Mouse (Mus musculus): ENCODE results near the gene Lrrfip1. TPM values are rescaled to one million over a fixed set of nuclear protein-coding genes. Genes with fewer than 3 reads are reported as not detected.

The Lrrfip1 gene
- total RNA-seq, 2 experiments from 2014 or later = 66.4 to 74.2 TPM

DNA sequence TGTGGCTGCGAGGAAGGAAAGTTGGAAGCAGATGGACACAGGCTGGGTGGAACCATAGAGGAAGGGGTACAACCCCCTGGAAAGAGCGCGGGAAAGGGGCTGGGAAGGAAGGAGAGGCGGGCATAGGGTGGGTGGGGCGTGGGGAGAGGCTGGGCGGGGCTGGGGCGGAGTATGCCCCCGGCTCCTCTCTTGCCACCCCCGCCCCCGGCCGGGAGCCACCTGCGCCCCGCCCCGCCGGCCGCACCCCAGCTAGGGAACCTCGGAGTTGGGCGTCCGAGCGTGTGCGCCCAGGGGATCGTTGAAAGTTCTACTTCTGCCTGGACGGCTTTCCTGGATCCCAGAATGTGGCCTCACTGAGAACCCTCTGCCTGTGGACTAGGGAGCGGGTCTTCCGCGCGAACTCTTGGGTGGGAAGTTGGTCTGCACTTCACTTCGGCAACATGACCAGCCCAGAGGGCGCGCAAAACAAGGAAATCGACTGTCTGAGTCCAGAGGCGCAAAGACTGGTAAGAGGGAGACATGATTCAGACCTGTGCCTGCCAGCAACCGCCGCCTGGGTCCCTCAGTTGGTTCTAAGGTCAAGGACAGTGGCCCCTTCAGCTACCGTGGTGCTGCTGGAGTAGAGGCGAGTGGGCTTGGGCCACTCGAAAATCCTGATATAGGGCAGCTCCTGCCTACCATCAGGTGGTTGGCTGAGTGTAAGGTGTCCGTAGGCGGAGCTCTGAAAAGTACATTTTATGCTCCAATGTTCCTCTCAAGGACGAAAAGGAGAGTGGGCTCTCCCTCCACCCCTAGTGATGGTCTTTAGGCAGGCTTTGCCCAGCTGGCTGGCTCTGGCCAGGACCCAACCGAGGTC, 54.9 kb downstream of the Lrrfip1 start:
- peak; percentile 31 for DNase-seq
- intact Hi-C loops (cut with DNase I) = no loop called here

DNA sequence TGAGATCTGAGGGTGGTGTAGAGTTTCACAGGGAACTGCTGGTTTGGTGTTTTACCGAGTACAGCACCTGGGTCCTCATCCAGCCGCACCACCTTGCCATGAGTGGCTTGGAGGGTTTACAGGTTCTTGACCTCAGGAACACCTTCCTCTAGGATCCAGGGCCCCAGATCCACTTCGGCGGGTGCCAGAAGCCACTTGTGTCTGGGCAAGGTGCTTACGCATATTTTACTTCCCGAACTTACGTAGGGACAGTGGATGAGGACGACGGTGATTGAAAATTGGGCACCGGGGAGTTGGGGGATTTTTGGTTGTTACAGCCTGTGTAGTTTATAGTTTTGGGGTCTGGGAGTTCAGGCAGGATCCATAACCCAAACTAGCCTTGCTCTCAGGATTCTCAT, 55.5 kb downstream of the Lrrfip1 start:
- DNase-seq = no peak
- intact Hi-C loops (cut with DNase I) = no loop called here

DNA sequence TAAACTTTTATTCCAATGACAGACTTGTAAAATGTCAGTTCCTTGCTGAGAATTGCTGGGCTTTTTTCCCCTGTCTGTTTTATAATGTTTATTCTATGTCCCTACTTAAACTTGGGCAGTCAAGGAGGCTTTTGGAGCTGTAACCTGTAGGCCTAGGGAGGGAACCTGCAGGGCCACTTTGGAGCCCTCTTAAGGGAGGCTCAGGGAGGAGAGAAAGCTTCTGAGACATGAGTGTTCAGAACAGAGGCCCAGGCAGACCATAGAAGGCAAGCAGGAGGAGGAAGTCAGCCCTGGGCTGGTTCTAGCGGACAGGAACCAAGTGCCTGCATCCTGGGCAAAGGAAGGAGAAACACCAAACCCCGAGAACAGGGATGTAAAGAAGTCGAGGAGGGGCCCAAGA, 56.3 kb downstream of the Lrrfip1 start:
- intact Hi-C loops (cut with DNase I) = no loop called here
- DNase-seq = no peak

DNA sequence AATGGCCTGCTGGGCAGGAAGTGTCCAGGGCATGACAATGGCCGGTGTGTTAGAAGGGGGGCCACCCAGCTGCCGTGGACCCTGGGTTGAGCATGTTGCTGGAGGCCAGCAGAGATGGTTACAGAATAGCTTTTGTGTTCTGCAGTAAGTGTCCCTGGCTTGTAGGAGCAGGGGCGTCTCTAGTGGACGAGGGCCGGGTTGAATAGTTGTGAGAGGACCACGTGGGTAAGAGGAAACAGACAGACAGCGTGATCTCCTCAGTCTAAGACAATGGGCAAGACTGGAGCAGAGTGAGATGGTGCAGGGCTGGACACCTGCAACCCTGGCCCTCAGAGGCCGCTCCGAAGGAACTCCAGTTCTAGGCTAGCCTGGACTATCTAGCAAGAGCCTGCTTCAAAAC, 57.2 kb downstream of the Lrrfip1 start:
- no peak for DNase-seq
- intact Hi-C loops (cut with DNase I) = no loop called here

DNA sequence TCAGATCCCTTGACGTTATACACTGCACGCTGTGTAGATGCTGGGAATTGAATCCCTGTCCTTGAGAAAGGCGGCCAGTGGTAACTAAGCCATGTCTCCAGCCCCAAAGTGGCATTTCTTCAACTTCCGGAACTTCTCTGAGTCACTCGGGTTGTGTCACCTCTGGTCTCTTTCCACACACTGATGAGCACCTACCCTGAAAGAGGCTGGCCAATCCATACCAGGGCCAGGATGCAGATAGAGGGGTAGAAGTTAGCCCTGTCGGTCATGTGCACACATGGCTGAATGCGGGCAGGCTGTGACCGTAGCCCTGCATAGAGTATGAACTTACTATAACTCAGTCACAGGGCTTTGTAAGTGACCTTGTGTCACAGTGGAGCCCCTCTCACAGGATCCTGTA, 57.9 kb downstream of the Lrrfip1 start:
- intact Hi-C loops (cut with DNase I) = no loop called here
- no peak for DNase-seq

DNA sequence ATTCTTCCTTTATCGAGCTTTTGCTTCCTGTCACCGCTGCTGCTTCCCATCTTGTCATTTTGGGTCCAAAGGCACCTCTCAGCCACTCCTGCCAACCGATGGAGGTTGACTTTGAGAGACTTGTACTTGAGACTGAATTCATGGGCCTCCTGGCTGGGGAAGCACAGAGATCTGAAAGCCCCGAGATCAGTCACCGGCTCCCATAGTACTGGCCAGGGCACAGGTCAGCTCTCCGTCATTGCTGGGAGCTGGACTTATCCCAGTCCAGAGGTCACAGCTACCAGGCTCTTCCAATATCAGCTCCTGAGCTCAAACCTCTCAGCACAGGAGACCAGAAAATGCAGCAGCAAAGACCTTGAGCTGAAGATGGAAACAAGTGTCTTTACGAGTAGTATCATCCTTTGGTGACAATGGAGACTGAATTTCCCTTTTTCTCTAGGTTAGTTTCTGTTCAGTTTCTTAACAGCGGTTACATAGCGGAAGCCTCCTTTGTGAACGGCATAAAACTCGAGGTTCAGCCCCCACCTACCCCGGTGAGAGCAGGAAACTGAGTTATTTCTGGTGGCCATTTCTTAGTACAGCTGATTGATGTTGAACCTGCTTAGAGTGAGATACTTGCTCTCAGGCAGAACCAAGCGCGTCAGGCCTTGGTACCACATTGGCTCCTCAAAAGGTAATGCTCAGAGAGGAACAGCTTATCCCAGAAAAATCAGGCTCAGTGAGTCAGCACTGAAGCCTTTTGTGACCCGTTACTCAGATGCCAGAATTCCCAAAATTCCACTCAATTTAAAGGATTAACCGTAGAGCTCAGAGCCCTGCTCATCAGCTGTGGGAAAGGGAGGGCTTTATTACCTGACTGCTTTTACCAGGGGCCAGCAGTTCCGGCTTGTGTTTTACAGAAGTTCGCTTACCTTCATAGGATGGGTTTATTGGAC, 59.0 kb downstream of the Lrrfip1 start:
- DNase-seq = no peak
- intact Hi-C loops (cut with DNase I) = no loop called here

DNA sequence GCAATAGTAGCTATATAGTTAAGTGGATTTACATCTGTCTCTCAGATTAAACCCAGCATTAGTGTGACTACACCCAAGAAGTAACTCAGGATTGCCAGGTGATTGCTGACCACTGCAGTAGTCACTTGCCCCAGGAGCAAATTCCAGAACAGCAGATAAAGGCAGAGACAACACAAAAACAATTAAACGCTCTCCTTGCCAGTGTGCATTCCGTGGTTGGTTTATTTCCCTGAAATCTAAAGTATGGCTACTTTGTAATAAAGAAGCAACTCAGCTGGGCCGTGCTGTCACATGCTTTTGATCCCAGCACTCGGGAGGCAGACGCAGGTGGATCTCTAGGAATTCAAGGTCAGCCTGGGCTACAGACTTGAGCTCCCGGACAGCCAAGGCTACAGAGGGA, 59.7 kb downstream of the Lrrfip1 start:
- DNase-seq = no peak
- intact Hi-C loops (cut with DNase I) = no loop called here

DNA sequence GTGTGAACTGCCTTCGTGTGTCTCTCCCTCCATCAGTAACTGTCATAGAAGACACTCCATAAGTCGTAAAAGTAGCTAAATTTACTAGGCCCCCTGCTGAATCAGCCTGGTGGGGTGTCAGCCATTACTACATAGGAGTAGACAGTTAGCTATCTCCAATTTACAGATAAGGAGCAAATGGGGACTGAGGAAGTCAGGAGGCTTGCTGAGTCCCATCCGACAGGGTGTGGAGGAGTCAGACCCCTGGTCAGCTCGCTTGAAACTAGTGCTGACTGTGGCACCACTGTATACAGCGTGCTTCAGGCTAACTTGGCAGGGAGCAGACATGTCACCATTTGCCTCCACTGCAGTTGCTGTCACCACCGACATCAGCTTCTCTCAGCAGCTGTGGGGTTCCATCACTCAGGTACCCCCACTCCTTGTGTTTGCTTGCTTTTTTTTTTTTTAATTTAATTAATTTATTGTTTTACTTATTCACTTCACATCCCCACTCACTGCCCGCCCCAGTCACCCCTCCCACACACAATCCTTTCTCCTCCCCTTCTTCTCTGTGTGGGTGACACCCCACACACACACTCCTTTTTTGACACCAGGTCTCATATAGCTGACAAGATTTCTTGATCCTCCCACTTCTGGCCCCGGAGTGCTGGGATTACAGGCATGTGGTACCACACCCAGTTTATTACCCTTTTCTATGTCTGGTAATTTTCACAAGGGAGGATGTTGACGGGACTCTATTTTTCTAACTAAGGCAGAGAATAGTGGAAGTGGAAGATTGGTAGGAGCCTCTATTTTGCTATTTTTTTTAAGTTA, 61.5 kb downstream of the Lrrfip1 start:
- intact Hi-C loops (cut with DNase I) = no loop called here

DNA sequence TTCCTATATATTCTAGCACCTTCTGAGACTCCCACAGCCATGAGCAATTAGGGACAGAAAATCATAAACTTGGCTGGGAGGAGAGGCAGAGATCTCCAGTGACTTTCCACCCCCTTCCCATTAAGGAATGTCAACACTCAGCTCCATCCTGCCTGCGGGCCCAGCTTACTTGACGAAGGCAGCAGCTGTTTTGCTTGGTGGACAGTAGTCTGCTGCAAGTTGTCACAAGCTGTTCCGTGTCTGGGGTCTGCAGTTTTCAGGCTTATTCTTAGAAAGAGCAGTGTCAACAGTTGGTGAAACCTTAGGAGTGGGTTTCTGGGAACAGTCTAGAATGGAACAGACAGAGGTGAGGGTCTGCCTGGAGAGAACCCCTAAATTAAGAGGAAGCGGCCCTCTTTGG, 62.6 kb downstream of the Lrrfip1 start:
- intact Hi-C loops (cut with DNase I) = no loop called here
- DNase-seq = no peak

More for the DNA sequence above, 61.5 kb downstream of the Lrrfip1 start:
- no peak for DNase-seq

DNA sequence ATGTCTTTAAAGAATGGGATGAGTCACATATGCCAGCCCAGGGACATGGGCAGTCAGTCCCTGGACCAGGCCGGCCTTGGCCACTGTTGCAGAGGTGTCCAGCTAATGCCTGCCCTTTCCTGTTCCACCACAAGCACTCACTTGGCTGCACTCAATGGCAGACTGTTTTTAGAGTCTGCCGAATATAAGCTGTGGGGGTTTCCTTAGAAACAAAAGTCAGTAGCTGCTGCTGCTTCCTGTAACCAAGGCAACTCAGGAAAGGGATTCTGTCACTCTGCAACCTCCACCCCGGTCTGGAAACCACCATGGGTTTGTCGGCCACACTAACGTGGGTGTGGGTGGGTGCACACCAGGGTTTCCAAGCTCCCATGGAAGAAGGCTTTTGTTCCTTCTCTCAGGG, 63.8 kb downstream of the Lrrfip1 start:
- DNase-seq = no peak
- intact Hi-C loops (cut with DNase I) = no loop called here

DNA sequence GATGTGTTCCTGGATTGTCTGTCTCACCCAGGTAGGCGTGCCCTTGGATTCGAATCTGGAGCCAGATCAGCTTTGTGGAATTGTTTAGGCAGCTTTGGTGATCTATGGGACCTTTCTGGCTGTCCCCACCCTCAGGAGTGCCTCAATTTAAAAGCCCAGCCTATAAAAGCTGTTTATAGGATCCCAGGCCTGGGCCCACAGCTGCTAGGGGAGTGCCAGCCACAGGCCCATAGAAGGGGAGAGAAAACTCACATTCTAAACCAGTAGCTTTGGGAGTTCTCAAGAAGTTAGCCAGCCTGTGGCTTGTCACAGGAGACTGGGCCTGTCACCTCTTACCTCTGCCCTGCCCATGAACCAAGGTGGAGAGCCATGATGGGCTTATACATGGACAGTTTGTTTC, 65.5 kb downstream of the Lrrfip1 start:
- no peak for DNase-seq
- intact Hi-C loops (cut with DNase I) = no loop called here

DNA sequence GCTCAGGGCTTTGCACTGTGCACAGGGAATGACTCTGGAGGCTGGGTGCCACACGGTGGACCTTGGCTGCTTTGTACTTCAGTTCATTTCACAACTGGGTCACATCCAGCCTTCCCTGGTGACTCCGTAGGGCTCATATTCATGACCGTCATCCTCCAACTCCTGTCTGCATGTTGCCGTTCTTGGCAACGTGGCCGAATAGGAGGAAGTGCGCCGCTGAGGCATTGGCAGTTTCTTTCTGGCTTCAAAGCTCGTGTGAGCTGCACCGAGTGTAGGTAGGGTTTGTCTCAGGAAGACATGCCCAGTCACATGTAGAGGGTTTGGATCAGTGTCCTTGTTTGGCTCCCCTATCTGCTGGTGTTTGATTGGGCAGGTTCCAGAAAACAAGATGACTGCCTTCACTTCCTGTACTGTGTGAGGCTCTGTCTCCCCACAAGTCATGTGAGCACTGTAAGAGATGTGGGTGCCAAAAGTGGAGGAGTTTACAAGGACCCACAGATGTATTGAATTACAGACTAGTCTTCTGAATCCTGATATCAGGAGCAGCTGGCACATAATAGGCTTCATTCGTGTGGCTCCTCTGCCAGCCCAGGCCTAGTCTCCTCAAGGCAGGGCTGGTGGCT, 66.5 kb downstream of the Lrrfip1 start:
- no peak for DNase-seq
- intact Hi-C loops (cut with DNase I) = no loop called here

DNA sequence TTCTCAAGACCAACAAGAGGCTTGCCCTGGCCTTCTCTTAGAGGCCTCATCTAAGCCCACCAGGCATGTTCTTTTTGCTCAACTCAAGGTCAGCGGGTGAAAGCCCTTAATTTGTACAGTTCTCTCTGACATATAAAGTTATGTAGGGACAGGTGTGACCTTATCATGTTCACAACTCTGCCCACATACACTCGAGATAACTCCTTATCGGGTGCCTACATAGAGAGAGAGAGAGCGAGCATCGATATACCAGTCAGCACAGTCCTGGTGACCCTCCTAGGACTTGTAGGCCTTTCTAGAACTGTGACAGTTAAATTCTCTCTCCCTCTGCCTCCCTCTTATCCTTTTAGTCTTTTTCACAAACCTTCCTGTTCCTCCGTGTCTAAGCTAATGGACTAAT, 67.5 kb downstream of the Lrrfip1 start:
- intact Hi-C loops (cut with DNase I) = no loop called here
- DNase-seq = no peak

DNA sequence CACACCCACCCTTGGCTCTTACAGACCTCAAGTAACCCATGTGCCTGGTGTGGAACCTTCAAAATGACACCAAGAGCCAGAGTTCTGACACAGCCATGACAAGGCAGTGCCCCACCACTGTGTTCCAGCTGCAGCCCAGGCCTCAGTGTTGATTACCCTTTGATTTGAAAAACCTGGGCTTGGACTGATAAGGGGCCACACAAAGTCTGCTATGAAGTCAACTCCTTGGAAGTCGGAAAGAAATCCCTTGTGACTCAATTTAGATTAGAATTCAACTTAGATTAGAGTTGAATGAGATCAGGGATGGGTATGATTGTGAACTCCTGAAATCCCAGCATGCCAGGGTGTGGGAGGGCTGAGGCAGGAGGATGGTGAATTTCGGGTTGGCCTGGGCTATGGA, 68.1 kb downstream of the Lrrfip1 start:
- intact Hi-C loops (cut with DNase I) = no loop called here
- no peak for DNase-seq

DNA sequence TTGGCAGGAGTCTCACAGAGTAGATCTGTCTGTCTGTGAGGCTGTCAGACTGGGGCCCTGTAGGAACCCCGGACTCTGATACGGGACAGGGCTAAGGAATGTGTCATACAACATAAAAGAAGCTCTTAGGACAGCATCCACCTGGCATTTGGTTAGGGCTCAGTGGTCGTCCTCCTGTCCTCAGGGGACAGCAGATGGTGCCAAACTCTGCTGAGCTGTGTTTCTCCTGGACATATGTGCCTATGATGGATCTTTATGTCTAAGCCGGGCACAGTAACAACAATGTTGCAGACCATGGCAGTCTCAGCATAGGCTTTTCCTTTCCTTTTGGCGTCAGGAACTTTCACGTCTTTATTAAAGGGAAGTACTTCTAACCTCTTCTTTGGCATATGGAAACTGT, 69.2 kb downstream of the Lrrfip1 start:
- intact Hi-C loops (cut with DNase I) = no loop called here
- DNase-seq = peak; percentile 39

DNA sequence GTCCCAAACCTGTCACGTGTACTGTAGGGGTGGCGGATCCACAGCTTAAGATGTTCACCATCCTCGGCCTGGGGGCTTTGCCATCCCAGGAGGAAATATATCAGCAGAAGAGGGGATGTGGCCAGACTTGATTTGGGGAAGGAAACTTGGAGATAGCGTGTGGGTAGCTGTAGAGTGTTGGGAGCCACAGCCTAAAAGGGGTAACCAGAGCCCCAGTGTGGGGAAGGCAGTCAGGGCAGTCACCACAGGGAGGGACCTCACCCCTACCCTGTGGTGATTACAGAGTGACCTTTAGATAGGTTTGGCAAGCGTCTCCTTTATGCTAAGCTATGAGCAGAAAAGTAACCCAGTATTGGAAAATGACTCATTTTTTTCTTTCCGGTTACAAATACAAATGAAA, 71.0 kb downstream of the Lrrfip1 start:
- DNase-seq = no peak
- intact Hi-C loops (cut with DNase I) = no loop called here

DNA sequence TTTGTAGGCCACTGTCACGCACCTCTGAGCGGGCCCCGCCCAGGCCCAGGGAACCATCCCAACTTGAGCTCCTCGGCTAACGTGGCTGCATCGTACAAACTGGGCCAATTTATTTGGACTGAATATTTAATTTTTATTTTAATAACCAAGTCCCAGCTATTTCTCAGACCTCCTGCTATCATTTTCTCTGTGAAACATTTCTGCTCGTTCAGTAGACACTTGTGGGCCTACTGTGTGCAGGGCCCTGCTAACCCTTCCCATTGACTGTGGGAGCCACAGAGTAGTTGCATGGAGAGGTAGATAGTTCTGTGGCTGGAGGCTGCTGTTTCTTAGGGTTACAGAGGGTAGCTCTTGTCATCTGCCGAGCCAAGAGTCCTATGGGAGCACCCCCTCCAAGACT, 72.0 kb downstream of the Lrrfip1 start:
- no peak for DNase-seq
- intact Hi-C loops (cut with DNase I) = no loop called here

DNA sequence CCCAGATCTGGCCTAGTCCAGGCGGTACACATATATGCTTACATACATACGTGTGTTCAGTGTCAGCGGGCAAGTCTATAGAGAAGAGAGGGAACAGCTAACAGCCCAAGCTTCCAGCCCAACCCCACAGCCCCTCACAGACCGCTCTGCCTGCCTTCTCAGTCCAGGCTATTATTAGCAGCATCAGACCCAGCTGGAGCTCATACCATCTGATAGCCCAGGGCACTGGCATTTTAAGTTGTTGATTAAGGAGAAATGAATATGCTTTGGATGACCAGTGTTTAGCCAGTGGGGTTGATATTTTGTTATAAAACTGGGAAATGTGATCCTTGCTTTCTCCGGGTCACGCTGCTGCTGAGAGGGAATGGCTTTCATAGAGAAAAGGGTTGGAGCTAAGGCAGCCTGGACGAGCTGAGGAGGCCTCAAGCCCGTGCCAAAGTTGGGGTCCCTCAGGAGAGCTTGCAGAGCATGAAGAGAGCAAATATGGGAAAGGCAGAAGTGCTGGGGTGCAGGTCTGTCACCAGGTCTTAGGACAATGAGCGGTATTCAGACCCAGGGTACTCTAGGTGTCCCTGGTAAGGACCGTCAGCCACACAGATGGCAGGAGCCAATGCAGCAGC, 73.2 kb downstream of the Lrrfip1 start:
- intact Hi-C loops (cut with DNase I) = no loop called here
- no peak for DNase-seq

DNA sequence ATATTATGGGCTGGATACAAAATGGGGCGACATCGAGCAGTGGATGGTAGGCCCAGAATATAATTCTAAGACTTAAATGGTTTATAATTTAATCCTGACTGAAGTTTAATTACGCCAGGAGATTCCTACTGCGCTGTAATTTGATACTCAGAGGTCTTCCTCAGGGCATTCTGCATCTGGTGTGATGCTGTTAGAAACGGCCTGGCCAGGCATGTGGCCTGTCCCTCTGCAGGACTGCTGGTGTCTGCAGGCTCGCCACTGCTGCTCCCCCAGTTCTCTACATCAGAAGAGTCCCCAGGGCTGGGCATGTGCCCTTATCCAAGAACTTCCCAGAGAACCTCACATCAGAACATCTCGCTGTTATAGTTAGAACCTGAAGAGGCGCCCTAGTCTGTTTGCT, 78.4 kb downstream of the Lrrfip1 start:
- intact Hi-C loops (cut with DNase I) = no loop called here
- DNase-seq = no peak

DNA sequence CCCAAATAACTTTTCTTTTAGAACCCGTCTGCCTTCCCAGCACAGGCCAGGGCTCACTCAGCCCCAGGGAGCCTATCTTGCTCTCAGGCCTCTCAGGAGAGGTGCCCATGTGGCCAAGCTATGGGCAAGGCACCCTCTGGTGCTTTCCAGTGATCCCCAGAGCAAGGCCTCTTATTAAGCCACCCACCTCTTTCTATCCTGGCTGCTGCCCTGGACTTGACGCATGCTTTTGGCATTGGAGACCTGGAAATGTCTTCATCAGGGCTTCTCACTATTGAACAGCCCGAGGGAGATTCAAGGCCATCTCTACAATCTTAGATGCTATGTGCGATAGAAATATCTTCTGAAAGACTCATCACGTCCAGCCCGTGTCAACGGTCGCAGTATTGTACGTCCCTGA, 78.9 kb downstream of the Lrrfip1 start:
- DNase-seq = no peak
- intact Hi-C loops (cut with DNase I) = no loop called here
